Mouse (Mus musculus) CH12.LX (cell line): ENCODE data around the gene Fgf8.

Source experiments
- CHD2 ChIP-seq: IDR thresholded peaks from 2 replicates; pipeline ENCODE4 v1.6.1; 2011; ENCODE audit warnings: low read length, improper control_type of control experiment
- CTCF ChIP-seq, 2 experiments: IDR thresholded peaks in 1 of 2; conservative IDR thresholded peaks in 1 of 2; 2 replicates each; pipeline ENCODE4 v1.5.1; 2011 to 2012; ENCODE audit warnings: low read depth in 2 of 2, low read length in 2 of 2, improper control_type of control experiment in 1 of 2, inconsistent platforms in 1 of 2, mild to moderate bottlenecking in 1 of 2, moderate library complexity in 1 of 2
- HCFC1 ChIP-seq: IDR thresholded peaks from 2 replicates; pipeline ENCODE4 v1.6.1; 2012; ENCODE audit warnings: low read depth, mild to moderate bottlenecking, inconsistent platforms, low read length, improper control_type of control experiment
- KAT2A ChIP-seq: IDR thresholded peaks from 2 replicates; pipeline ENCODE4 v1.6.1; 2012; ENCODE audit warnings: low read length, improper control_type of control experiment, inconsistent platforms; ENCODE audit not compliant: insufficient replicate concordance
- MEF2A ChIP-seq: IDR thresholded peaks from 2 replicates; pipeline ENCODE4 v1.6.1; 2014; ENCODE audit warnings: low read depth, mild to moderate bottlenecking, inconsistent platforms, low read length, improper control_type of control experiment, borderline replicate concordance
- POLR2A ChIP-seq: IDR thresholded peaks from 2 replicates; pipeline ENCODE4 v1.6.1; 2011; ENCODE audit warnings: low read depth, mild to moderate bottlenecking, improper control_type of control experiment, low read length
- RAD21 ChIP-seq: IDR thresholded peaks from 2 replicates; pipeline ENCODE4 v1.6.1; 2011; ENCODE audit warnings: low read depth, mild to moderate bottlenecking, low read length, improper control_type of control experiment, moderate library complexity
- ZKSCAN1 ChIP-seq: IDR thresholded peaks from 2 replicates; pipeline ENCODE4 v1.6.1; 2012; ENCODE audit warnings: low read depth, inconsistent platforms, low read length, improper control_type of control experiment, borderline replicate concordance

GRCm38 (mm10) chr19:45742984-45743575, 365 bp upstream of the Fgf8 start:
- TF ChIP-seq MEF2A = no peak
- no peak for TF ChIP-seq CTCF (conservative IDR thresholded peaks at IDR 0.05 in 1 of 2, IDR thresholded peaks at IDR 0.05 in 1 of 2; ENCODE audit: low read depth in 2 of 2, low read length in 2 of 2)
- no peak for TF ChIP-seq KAT2A
- TF ChIP-seq POLR2A = no peak
- TF ChIP-seq ZKSCAN1 = no peak
- TF ChIP-seq RAD21 = no peak
- TF ChIP-seq CHD2 = no peak
- TF ChIP-seq HCFC1 = no peak
